Mouse (Mus musculus): ENCODE data around the gene Prpf4.
A peak's percentile ranks its signal among the peaks of the same experiment; 100 is the strongest.

The Prpf4 gene

DNA sequence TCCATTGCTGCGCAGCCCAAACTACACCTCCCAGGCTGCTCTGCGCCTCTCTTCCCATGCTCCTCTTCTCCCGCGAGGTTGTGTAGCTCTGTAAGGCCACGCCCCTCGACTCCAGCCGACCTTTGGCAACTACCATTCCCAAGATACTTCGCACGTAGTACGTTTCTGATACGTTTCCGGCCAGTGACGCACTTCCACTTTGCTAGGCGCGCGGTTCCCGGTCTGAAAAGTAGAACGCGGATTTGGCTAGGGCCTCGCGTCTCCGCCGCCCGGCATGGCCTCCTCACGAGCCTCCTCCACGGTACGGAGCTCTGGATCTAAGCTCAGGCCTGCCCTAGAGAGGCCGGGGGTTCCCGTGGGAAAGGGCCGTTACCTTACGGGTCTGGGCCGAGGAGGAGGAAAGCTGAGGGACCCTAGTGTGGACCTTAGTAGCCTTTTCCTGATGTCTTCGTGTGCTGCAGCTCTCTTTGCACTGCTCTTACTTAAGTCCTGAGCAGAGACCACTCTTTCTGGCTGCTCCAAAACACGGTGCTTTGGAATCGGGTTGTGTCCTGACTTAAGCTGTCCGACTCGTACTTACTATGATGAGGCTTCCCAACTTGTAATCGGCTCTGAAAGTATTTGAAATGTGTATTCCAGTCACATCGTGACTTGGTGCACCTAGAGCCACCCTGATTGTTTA, at the start of gene Prpf4, which contains the start of gene Cdc26:
Gene Prpf4 (plus strand): TSS at position 197 of the 682 bp plus-strand sequence.
Gene Cdc26 (minus strand): TSS at position 42 of the 682 bp plus-strand sequence.
- DNase-seq (ENCODE audit: low read depth, low spot score) = peak; percentile 99

DNA sequence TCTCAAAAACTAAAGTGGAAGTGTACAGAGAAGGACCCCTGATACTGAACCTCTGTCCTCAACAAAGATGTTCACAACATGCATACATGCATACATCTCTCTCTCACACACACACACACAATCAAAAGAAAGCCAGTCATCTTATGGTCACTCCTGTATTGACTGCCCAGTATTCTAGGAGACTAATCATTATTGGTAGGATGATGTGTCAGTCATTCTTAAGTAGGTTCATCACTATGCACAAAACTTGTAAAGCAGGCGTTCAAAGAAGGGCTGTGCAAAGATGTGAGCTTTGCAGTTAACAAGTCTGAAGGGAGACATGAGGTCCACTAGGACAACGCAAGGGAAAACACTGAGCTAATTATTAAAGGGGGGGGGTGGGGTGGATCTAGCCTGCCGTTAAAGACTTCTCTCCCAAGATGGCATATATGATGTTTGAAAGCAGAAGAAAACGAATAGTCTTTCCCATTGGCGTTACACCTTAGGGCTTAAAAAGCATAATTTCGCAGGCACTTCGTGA, 49.3 kb upstream of the Prpf4 start:
- peak; percentile 8 for DNase-seq (ENCODE audit: low read depth, low spot score)

DNA sequence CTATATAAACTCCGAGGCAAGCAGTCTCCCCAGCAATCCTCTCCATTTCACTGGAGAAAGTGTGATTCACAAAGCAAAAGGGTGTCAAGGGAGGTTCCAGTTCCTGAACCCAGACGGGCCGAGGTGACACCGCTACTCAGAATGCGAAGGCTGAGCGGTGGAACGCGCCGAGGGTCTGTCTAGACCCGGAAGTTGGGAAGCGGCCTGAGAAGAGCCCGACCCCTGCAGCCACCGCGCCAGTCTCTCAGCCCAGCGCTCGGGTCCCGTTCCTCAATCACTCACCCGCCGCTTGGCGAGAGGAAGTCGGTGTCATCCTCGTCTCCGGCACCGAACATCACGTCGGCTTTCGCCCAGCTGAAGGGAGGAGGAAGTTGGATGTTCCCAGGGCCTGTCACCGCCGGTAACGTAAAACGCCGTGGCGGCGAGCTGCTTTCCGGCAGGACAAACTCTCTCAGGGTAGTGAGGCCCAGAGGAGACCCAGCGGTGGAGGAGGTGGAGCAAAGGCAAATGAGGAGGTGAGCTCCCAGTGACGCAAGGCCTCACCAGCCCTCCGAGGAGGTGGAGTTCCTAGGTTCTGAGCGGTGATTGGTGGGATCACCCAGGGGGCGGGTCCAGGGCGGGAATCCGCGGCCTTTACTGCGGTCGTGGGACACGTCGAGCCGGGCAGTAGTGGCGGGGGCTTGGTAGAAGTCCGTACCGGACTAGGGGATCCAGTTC, 48.4 kb upstream of the Prpf4 start, which contains the start of the genes Fkbp15 and Slc31a1:
Gene Fkbp15 (minus strand): TSS at position 461 of the 717 bp plus-strand sequence.
Gene Slc31a1 (plus strand): TSS at position 640 of the 717 bp plus-strand sequence.
- peak; percentile 98 for DNase-seq (ENCODE audit: low read depth, low spot score)

DNA sequence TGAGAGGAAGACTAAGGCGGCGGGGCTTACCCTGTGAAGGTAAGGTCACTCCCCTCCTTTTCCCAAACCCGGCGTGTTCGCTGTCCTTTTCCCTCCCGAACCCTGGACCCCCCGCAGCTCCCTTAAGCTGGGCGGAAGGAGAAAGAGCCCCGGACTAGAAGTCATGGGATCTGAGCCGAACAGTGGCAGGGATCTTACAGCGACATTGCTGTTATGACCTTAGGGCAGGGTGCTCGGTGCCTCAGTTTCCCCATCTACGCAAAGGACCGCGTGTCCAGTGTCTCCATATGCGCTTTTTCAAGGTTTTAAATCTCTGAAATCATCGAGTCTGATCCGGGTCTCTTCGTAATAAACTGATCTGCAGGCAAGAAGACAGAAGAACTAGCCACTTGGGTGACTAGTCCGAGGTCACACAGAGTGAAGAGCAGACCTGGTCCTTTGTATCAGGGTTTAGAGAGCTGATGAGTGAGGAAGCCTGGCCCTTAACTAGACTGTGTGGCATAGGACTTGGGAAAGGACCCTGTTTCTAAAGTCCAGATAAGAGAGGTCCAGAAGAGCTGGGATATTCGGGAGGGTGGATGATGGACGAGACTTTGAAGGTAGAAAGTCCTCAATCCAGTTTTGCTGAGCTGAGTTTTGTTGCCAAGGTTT, 47.7 kb upstream of the Prpf4 start:
- peak; percentile 27 for DNase-seq (ENCODE audit: low read depth, low spot score)

DNA sequence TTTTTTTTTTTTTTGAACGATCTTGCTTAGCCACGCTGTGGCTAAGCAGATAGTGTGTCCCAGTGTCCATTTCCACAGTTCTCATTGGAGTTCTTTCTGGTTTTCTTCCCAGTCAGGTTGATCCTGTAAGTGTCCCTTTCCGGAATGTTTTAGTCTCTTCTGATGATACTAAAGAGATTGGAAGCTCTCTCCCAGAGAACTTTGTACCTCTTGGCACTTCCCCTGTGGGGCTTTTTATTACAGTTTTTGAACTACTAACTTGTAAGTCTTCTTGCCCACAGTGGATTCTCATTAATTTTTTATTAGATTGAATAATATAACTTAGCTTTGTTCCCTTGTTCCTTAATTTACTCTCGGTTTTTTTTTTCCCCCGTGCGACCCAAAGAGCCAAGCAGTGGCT, 47.0 kb upstream of the Prpf4 start:
- DNase-seq (ENCODE audit: low read depth, low spot score) = no peak

DNA sequence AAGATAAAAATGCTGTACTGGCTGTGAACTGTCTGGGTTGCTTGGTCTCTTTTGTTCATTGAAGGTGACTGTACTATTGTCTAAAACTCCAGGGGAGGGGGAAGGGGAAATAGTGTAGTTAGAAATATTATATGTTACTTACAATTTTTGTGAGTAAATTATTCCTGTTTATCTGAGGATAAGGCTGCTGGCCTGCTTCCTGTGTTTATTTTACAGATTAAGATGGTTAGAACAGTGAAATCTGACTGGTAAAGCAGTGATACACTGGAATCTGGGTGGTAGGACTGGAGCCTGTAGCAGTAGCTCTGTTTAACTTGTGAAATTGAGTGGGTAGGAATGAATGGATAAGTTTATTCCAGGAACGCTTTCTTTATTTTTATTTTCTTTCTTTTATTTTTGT, 46.6 kb upstream of the Prpf4 start:
- DNase-seq (ENCODE audit: low read depth, low spot score) = no peak

DNA sequence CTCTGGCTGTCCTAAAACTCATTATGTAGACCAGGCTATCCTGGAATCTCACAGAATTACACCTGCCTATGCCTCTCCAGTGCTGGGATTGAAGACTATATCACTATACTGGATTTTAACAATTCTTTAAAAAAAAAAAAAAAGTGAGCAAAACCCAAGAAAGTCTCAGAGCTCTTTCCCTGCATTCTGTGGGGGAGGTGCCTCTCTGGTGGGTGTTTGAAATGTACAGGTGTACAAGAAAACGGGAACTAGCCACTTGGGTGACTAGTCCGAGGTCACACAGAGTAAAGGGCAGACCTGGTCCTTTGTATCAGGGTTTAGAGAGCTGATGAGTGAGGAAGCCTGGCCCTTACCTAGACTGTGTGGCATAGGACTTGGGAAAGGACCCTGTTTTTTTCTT, 46.2 kb upstream of the Prpf4 start:
- DNase-seq (ENCODE audit: low read depth, low spot score) = no peak

DNA sequence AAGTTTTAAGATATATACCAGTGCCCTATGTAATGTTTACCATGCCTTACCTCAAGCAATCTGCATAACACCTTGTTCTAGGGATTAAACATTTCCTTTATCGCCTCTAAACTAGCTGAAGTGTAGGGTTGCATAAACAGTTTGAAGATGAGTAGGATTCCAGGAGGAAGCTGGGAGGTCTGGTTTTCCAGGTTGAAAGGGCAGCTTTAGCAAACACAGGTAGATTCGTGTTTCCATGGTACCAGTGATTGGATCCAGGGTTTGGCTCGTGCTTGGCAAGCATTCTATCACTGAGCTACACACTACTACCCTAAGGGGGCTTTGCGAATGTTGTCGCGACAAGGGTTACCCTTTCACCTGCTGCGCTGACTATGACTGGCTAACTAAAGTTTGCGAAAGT, 44.3 kb upstream of the Prpf4 start:
- no peak for DNase-seq (ENCODE audit: low read depth, low spot score)

DNA sequence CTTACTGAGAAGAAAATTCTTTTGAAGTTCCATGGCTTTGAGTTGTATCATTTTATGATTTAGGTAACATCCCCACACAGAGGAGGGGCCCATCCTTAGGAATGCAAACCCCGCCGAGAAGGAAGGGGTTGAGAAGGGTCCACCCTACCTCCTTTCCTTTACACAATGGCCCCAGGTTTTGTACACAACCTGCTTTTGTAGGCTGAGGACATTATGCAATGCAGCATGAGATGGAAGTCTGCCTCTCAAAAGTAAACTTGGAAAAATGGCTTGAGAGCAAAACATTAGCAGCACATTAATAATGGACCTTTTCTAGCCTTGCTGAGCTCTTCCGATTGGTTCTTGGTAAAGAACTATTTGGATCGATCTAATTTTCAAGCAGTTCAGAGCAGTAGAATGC, 42.3 kb upstream of the Prpf4 start:
- DNase-seq (ENCODE audit: low read depth, low spot score) = no peak

DNA sequence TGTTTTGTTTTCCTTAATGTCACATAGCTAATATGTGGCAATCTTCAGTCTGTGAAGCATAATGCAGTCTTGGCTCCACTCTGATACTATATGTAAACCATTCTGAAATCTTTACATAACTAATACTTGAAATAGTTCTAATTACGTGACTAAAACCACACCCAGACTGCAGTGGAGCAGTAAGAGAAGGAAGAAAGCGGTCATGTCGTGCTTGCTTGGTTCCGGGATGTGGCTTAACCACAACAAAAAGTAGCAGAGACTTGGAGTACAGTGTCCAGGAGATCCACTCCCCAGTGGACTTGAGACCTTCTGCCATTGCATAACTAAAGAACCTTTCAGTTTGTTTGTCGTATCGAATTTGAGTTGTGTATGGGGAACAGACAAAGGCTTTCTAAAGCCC, 41.0 kb upstream of the Prpf4 start:
- peak; percentile 7 for DNase-seq (ENCODE audit: low read depth, low spot score)

DNA sequence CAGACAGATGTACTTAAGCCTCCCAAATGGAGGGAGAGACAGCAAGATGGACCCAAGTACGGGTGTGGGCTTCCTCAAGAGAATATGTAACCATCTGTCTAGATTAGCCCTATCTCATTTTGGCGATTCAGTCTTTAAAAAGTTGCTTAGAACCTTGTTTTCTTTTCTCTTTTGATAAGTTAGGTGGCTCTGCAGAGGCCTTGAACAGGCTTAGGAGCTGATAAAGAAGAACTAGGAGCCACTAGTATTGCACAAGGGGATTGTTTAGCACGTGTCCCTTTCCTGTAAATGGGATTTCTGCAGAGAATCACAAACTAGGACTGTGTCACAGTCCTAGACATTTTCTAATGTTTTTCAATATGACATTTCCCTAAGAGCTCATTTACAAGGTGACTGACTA, 39.5 kb upstream of the Prpf4 start:
- DNase-seq (ENCODE audit: low read depth, low spot score) = no peak

DNA sequence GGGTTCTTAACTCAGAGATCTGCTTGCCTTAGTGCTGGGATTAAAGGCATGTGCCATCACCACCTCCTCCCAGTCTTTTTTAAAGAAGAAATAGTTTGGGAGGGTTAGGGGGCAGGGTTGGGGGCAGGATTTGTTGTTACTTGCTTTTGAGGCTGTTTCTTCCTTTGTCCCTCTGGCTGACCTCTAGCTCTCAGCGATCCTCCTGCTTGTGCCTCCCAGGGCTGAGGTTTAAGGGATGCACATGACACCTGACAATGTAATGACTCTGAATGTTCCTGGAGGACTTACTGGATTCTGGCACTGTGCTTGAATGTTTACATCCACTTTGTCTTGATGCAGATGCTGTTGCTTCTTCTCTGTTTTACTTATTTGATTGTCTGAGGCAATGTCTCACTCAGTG, 36.2 kb upstream of the Prpf4 start:
- no peak for DNase-seq (ENCODE audit: low read depth, low spot score)

DNA sequence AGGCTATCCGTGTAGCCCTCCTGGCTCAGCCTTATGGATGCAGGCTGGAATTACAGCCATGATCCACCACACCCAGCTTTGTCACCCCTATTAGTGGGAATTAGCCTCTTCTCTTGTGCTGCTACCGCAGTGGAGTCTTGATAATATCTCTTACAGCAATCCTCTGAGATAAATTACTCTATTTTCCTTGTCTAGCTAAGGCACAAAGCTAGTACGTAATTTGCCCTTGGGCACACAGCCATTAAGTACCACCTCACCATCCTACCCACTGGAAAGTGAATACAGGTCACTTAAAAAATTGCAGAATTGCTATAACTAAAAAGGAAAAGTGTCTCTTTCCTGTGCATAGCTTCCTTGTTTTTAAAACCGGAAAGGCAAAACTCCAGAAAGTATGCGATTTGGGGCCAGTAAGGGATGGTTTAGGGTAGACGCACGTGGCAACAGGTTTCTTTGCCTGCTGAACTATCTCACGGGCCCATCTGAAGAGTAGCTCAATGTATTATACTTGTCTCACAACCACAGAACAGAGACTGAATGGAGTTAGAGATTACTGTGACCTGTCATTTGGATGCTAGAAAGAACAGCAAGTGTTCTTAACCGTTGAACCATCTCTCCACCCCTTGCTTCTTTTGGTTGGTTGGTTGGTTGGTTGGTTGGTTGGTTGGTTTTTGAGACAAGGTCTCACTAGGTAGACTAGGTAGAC, 35.6 kb upstream of the Prpf4 start:
- no peak for DNase-seq (ENCODE audit: low read depth, low spot score)

DNA sequence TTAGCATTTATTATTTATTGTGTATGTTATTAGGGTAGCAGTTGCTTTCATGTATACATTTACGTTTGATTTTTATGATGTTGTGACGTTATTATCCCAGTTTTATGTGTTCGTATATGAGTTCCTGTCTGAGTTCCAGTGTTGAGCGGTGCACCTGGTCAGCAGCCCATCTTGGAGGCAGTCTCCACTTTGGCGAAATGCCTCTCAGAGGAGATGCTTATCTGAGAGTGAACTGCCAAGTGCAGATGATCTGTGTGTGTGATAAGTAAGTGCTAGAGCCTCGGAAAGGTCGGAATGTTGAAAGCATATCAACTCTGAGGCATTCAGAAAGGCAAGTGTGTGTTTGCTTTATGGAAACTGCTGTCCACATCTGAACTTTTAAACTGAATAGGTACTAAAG, 34.9 kb upstream of the Prpf4 start:
- no peak for DNase-seq (ENCODE audit: low read depth, low spot score)

DNA sequence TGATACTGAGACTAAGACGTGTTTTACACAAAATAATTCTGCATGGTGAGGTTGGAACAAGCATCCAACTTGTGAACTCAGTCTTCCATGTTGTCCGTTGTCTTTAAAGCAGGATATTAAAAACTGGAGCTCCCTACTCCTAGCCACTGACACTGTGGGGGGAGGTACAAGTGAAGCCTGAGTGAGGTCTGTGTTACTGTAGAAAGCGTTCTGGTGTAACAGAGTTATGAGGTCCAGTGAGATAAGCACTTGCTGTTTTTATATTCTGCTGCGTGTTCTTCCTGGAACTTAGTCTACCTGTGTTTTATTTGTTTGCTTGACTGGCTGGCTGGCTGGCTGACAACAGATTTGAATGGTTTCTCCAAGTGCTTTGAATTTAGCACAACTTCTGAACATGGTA, 34.3 kb upstream of the Prpf4 start:
- DNase-seq (ENCODE audit: low read depth, low spot score) = no peak

DNA sequence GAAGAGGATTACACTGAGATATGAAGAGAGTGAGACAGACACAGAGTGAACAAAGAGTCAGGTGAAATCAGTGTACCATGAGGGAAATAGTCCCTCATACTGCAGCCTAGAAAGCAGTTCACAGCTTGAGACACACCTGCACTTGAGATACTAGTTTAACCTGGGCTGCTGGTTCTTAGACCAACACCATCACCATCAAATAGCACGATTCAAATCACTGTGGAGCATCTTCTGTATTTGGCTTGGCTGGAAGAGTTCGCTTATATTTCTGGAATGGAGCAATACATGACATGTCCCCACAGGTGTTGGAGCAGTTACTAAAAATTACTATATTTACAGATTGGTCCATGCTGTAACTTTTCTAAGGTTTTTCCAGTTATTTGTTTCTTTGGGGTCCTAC, 32.5 kb upstream of the Prpf4 start:
- no peak for DNase-seq (ENCODE audit: low read depth, low spot score)

DNA sequence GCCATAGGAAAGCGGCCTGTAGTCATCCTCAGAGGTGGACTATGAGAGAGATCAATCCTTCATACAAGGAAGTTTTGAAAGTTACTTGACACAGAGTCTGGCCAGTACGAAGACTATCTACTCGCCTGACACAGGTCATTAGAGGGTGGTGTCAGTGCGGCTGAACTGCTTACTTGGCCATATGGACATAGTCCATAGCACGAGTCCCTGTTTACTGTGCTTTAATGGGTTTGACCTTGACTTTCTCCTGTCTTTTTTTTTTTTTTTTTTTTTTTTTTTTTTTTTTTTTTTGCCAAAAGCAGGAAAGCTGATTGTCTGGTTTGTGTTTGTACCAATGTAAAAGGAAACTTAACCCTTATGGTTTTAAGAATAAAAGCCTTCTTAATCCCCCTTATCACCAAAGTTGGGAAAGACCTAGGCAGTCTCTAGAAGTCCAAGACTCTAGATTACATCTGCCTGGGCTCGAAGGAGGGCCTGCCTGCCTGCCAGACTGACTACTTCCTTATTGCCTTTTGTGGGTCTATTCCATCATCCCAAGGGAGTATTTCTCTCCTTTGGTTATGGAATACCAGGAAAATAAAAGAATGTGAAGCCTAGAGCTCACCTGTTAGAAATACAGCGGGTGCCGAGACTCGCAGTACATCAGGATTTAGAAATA, 28.7 kb upstream of the Prpf4 start:
- no peak for DNase-seq (ENCODE audit: low read depth, low spot score)

DNA sequence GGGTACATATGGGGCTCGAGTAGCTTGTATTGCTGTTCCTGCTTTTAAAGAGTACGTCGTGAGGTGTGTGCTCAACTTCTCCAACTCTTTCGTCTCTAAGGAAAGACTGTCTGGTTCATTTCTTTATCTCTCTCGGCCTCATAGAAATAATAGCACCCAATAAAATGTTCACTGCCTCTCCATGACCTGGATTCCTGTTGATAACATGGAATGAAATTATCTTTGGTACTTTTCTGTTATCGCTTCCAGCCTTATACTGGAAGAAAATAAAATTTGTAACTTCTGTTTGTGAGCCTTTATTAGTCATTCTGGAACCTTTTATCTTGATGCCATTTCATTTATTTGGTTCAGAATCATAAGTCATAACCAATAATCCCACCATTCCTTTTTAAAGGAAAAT, 25.4 kb upstream of the Prpf4 start:
- no peak for DNase-seq (ENCODE audit: low read depth, low spot score)

DNA sequence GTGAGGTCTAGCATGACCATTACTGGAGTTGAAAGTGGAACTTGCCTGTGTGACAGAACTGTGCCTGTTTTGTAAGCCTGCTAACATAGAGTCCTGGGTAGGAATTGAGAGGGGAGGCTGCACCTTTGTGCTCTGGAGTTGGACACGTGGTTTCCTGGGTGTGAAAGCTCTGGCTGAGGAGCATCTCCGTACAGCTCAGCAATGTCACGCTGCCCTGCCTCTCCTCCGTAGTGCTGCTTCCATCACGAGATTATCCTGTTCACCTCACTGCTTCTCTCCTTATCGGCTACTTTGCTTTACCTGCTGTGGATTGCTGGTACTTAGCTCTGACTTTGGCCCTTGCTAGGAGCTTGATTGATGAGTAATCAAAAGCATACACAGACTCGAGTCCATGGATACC, 24.8 kb upstream of the Prpf4 start:
- DNase-seq (ENCODE audit: low read depth, low spot score) = no peak

DNA sequence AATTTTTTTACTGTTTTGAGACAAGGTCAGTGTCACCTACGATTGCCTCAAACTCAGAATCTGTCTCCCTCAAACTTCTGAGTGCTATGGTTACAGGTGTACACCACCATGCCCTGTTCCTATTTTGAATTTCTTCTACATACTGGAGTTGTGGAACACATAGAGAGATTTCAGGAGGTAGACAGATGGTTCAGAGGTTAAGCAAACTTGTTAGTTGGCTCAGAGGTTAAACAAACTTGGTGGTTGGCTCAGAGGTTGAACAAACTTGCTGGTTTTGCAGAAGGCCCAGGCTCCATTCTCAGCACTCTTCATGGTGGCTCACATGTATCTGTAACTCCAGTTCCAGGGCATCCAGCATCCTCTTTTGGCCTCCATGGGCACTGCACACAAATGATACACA, 24.4 kb upstream of the Prpf4 start:
- no peak for DNase-seq (ENCODE audit: low read depth, low spot score)

DNA sequence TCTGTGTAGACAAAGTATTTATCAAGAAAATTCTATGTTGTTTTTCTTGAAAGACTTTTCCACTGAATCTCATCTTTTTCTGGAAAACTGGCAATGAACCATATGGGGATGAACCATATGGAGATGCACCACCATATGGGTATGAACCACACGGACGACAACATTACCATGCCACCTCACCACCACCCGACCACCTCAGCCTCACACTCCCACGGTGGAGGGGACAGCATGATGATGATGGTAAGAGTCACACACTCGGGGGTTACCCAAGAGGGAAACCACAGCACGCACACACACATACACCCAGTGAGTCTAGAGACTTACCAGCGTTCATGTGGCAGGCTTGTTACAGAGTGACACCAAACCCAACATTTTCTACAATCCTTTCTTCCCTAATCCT, 23.2 kb upstream of the Prpf4 start:
- no peak for DNase-seq (ENCODE audit: low read depth, low spot score)

Measured in CD4-positive, CD25-positive, alpha-beta regulatory T cell, adult 2 months (primary cell).